Mouse (Mus musculus) erythroid progenitor cell, adult 5-6 weeks (primary cell): Measurements from ENCODE around the gene Vmn1r1. TPM values are rescaled to one million over a fixed set of nuclear protein-coding genes. Genes with fewer than 3 reads are reported as not detected.

Source experiments
- ATAC-seq: replicated peaks from 2 replicates; pipeline ENCODE4 v1.8.0; 2016; ENCODE audit warnings: moderate number of reproducible peaks, mild to moderate bottlenecking, moderate TSS enrichment, inconsistent platforms; ENCODE audit not compliant: poor library complexity, low FRiP score, severe bottlenecking
- total RNA-seq, 2 experiments: library from RNA; stranded (forward) in 1 of 2; stranded (reverse) in 1 of 2; fragments of 150-400 nt in 1 of 2; fragments of 186-747, 209-891 nt in 1 of 2; gene quantifications; 2 replicates each; pipeline versions ENCODE4 v1.2.3 to v1.2.4; 2015 to 2017; ENCODE audit warnings: low replicate concordance in 2 of 2

Gene Vmn1r1
- total RNA-seq, 2 experiments from 2014 or later: not detected

DNA sequence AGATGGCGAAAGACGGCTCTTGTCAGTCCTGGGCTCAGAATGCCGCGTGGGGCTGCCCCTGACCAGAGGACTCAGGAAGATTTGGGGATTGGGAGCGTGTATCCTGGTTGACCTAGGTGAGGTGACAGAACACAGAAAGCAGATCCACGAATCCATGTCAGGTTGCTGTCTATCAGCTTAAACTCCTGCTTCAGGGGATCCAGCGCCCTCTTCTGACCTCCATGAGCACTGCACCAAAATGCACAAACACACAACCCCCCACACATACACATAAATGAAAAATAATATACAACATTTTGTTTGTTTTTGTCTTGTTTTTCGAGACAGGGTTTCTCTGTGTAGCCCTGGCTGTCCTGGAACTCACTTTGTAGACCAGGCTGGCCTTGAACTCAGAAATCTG is 26.1 kb downstream of the Vmn1r1 start:
- no peak for ATAC-seq

DNA sequence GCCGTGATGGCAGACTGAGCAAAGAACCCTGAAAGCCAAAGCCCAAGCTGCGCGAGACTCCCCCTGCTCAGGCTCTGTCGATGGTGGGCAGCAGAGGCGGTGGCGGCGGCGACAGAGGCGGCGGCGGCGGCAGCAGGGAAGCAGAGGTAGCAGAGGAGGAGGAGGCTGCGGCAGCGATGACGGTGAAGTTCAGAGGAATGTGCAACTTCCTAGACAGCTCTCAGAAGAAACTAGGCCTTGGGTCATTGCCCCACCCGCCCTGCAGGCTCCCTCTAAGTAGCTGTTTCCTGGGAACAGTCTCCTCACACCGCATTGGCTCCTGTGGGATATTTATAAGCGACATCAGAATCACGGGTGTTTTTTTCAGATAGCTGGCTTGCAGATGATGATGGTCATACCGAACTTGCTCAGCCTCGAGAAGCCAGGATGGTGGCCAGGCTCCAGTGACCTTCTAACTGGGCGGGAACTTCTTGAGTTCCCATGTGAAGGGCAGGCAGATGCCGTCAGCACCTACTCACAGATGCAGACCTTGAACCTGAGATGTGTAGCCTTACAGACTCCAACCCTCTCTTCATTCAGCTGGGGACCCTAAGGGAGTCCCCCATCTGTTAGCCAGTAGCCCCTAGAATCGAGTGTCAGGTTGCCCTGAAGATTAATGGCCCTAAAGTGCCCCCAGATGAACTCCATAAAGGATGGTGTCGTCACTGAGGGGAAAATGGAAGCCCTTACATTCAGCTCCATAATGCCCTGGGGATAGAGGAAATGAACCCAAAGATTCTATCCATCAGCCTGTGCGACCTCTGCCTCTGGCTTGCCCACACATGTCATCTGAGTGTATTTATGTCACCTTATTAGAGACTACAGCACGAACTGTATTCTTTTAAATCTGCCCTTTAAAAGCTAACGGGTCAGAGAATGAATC is 26.8 kb downstream of the Vmn1r1 start:
- ATAC-seq: no peak

DNA sequence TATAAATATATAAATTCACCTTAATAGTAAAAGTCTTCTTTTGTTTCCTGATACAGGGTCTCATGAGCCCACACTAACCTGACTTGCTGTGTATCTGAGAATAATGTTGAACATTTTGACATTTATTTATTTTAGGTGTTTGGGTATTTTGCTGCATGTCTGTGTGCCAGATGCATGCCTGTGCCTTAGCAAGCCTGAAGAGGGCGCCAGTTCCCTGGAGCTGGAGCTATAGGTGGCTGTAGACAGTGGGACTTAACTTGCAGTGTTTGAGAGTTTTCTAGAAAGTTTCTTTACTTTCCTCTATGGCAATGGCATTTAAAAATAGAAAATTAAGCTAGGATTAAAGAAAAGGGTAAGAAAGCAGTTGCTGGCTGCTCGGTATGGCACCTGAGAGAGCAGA is 33.5 kb downstream of the Vmn1r1 start:
- no peak for ATAC-seq

DNA sequence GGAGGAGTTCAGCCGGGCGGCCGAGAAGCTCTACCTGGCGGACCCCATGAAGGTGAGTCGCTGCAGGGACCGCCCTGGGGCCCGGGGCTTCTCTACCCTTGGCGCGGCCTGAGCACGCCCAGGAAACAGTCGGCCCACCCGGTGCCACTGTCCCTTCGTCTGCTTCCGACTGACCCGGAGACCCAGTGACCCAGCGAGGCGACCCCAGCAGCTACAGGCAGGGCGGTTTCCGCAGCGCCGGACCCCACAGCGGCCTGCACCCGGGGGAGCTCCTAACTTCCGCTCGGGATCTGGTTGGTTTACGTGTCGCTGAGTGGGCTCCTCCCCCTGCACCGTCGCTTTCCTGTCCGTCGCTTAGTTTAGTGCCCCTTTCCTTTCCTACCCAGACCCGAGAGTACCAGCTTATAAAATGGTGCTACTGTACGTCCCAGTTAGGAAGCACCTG is 39.3 kb downstream of the Vmn1r1 start:
- ATAC-seq: peak; percentile 88

DNA sequence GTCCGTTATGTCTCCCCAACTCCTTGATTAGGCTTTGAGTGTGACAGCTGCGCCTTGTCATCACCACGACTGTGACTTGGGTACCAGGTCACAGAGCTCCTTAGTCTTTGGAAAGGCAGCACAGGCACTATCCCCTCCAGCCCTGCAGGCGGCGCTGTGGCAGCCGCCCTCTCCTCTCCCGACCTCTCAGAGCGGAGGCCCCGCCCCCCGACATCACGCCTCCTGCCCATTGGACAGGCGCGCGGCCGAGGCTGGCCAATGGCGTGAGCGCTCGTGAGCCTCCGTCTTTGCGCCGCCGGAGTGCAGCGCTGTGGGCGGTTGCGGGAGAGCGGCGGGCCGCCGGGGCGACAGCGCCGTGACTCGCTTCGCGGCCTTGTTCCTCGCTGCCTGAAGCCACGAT is 39.8 kb downstream of the Vmn1r1 start, which contains the start of gene Srp9:
Srp9 (plus strand) TSS at position 232 of the 400 bp plus-strand sequence.
- ATAC-seq: peak; percentile 99

DNA sequence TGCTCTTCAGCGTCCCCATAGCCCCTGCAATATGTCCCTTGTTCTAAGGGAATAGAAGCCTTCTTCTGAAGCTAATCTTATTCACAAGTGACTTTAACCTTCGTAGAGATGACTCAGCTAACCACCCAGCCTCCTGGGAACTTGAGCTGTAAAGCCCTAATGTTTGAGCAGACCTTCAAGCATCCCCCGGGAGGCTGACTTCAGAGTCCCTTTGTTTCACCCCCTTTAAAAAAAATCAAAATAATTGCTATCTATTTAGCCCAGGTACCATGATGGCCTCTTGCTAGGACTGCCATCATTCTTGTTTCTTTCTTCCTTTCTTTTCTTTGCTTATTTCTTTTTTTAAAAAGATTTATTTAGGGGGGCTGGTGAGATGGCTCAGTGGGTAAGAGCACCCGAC is 41.9 kb downstream of the Vmn1r1 start:
- ATAC-seq: no peak

DNA sequence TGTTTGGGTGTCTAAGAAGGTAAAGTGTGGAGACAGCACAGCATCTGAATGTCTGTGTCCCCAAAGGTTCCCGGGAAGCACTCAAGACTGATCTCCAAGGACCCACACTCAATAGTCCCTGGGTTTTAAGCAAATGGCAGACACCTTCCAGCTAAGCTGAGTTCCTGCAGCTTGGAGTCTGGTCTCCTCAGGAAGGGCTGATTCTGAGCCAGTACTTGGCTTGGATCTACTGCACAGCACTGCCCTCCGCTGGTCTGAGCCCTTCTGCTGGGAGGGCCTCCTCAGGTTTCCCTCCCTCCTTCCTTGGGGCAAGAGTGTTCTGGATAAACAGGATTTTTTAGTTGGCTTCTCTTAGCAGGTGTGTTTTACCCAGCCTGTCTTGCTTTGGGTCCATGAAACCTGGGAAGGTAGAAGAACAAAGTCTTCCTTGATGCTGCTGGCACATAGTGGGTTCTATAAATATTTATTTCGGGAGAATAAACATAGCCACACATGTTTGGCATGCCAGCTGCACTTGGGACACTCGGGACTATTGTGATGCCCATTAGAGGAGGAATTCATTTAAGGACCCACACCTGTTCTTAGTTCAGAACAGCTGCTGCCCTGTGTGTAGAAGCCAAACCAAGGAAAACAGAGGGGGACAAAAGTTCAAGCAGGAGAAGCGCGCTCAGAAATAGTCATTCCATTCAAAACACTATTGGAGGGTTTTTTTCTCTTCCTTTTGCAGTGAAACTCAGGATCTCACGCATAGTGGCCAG is 48.5 kb downstream of the Vmn1r1 start:
- no peak for ATAC-seq

DNA sequence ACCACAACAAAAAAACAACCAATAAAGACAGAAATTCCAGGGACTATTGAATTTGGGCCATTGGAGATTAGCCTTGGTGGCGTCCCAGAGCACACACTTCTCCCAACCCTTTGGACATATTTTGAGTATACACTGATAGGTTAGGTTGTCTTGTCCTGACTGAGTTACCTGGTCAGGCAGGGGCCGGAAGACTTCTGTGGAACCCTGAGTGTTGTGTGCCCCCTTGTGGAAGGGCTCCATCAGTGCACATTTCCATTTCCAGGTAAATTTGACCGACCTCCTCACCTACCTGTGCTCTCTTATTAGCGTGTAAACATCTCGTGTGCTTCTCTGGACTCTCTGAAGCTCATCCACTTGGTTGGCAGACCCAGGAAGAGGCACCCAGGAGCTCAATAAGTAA is 49.1 kb downstream of the Vmn1r1 start:
- no peak for ATAC-seq

DNA sequence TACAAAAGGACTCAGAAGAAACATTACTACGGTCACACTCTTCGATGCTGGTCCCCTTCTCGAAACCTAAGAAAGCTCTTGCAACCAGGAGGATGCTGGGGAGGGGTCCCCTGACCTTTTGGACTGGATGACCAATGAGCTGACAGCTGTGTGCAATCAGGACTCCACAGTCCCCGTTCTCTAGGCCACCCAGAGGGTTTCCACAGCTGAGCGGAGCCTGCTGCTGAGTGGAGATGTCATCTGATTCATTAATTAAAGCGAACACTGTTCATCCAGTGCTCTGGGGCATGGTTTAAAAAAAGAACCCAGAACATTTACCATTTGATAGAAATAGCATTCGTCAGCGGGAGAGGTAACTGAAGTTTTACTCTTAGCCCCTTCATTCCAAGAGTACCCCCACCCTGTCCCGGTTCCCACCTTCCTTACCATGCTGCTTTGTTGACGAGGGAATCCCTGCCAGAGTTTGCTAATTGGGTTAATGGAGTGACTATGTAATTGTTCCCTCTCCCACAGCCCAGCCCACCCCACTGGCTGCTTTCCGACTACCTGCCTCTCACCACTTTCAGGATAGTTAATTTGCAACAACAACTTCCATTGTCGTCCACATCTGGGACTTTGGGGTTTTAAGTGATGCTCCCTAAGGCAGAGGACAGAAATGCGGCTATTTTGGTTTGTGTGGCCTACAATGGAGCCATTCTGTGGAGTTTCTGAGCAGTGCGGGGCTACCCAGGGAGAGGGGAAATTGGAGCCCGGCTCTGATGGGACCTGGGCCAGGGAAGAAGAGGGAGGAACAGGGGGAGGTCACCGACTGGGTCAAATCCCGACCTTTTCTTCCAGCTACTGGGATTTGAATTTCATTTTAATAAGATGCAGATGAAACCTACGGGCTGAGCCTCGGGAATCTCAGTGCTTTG is 50.4 kb downstream of the Vmn1r1 start:
- ATAC-seq: no peak

DNA sequence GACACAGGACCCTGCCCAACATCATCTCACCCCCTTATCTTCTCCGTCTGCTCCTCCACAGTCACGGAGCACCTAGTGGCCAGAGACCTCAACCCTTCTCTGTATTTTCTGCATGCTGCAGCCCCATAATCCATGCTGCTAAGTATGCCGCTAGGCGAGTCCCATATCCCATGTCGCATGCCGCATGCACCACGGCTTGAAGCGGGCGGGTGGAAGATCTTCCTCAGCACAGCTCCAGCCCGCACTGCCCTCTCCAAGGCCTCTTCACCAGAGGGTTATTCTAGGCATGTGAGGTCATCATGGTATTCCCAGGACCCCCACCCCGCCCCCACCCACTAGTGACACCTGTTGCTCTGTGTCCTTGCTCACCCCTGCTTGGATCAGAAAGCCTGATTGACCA is 51.2 kb downstream of the Vmn1r1 start:
- ATAC-seq: no peak

DNA sequence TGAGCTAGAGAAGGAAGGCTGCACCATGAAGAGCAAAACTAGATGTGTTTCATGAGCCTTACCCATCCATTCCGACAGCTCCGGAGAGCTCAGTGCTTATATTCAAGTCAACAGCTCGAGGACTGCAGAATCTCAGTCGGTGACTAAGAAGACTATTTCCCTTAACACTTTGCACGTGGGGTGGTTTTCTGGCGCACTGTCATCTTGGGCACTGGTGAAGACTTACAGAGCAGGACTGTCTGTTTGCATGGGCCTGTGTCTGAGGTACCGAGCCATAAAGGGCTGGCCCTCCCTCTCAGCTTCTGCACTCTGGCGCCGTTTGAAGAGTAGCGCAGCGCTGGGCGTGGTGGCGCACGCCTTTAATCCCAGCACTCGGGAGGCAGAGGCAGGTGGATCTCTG is 51.9 kb downstream of the Vmn1r1 start:
- no peak for ATAC-seq

DNA sequence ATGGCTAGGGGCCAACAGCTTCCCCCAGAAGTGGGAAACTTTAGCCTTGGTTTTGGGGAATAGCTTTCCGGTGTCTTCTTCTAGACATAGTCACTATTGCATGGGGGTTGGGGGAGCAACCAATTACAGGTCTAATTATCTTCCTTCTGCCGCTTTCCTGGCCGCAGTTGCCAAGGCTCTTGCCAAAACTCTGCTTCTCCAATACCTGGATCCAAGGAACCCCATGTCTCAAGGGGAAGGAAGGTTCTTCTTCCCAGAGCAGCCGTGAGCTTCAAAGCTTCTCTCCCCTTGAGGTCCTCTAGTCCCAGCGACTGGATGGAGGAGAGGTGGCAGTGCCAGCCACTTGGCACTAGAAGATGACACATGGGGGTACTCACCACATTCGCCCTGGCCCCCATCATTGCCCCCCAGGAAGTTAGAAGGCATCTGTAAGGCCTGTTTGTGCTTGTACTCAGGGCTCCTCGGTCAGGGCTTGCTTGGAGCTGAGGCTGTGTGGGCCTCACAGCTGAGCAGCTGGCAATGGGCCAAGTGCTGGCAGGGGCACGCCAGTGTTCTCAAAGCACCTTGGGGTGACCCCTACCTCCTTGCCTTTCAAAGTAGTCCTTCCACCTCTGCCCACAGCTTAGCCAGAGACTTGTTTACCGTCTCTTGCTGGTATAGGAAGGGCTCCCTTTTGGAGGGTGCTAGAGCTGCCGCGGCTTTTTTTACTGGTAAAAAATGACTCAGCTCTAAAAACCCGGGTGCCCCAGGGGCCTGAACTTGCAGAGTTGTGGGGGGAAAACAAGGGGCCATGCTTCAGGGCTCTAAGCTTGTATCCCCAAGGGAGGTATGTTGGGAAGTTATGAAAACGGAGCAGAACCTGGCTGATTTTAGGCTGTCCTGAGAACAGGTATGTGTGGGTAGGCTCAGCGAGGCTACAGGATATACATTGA is 52.6 kb downstream of the Vmn1r1 start:
- ATAC-seq: no peak

DNA sequence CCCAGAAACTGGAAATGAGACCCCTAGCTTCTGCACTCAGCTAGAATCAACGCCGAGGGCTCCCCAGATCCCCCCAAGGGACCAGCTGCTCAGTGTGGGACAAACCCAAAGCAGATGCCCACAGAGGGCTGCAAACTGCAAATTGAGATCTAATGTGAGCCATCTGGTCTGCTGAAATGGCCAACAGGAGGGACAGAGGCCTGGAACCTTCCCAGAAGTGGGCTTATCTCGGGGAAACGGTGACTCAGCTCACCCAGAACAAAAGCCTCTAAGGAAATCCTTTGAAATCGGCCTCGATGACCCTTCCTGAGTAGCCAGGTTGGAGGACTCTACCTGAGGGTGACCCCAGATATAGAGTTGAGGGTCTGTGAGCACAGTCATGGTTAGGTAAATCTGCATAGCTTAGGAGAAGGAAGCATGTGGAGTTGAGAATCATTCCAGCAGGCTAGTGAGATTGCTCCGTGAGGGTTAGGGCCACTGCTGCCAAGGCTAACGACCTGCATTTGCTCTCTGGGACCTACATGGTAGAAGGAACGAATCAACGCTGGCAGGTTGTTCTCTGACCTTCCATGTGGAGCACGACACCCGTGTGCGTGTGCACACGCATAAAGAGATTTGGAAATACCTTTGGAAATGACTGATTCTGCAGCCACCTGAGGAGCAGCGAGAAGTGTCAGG is 53.4 kb downstream of the Vmn1r1 start:
- no peak for ATAC-seq

DNA sequence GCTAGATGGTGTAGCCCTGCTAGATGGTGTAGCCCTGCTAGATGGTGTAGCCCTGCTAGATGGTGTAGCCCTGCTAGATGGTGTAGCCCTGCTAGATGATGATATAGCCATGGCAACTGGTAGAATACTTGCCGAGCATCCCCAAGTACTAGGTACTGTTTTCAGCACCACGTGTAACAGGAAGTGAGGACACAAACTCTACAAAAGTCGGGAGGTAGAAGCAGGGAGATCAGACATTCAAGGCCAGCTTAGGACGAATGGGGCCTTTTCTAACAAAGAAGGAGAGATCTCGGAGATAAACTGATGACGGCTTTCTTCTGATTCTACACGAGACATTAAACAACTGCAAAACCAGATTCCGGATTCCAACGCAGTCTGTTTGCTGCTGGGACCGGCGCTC is 54.1 kb downstream of the Vmn1r1 start:
- ATAC-seq: no peak

DNA sequence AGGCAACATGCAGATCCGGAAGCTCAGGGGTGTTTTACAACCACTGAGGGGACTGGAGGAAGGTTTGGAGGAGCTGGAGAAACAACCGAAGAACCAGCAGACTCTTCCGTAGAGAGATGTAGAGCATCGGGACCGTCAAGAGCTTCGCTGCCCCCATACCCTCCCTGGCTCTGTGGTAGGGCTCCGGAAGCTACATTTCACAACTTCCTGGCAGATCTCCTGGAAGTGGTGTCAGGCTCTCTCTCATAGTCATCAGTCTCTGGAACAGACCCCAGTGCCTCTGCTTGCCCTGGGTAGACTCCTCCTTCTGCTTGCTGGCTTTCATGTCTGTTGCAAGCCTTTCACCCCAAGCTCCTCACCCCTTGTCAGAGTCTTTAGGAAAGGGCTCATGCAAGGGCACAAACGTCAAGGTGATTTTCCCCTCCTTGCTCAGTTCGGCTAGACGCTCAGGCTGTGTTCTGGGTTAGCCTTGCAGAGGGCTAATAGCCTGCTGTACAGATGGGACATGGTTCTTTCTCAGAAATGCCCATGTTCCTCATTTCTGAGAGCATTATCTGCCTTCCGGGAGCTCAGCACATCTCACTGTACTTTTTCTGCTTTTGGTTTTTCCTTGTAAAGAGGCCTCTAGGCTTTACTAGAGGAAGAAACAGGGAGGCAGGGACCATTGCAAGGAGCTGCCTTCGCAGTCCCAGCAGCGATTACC is 55.7 kb downstream of the Vmn1r1 start:
- ATAC-seq: no peak

DNA sequence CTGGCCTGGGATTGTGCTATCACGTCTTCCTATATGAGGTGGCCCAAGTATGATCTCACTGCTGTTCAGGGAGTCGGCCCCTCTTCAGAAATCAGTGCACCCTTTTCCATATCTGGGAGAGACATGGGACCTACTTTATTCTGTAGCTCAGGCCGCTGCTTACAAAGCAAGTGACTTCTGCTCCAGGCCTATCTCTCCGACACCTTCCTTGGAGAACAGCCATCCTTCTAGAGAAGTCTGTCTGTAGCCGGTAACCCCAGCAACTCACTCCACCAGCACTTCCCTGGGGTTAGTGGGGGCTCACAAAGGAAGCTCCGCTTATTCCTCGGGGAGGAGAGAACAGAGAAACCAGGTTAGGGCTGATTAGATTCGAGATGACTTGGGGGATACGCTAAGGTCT is 57.0 kb downstream of the Vmn1r1 start:
- ATAC-seq: no peak

DNA sequence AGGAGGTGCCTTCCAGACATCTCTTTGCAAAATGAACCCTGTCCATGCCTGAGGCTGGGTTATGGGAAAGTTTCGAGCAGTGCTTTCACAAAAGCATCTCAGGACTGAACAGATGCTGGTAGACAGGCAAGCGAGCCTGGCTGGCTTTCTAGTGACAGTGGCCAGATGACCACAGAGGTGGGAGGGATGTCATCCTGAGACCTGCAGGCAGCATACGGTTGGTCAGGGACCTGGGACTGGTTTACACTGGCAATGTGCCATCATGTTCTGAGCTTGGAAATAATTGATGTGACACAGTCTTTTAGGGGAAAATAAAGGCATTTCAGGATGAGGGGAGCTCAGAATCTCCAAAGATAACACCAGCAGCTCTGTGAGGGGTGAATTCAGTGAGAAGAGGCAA is 59.3 kb downstream of the Vmn1r1 start:
- ATAC-seq: no peak
